ENCODE assay signal across 8 mouse cellular contexts in the genomic region with DNA sequence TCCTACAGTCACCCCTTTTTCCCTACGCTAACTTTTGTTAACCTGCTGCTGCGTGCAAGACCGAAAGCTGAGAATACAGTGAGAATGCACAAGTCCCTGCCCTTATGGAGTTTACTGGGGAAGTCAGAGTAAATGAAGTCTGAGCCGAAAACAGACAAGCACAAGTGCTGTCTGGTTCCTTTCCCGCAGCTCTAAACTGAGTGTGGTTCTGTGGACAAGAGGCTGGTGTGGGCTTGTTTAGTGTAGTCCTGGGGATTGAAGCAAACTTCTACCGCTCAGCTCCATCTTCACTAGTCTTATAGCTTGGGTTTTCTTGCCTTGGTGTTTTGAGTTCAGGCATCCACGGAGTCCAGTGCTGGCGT. TPM values are rescaled to one million over a fixed set of nuclear protein-coding genes. Genes with fewer than 3 reads are reported as not detected.
DNase-seq lines count a peak whose midpoint lies in the region; ATAC-seq and TF ChIP-seq lines count a peak whose summit lies in the region.

No protein-coding gene starts in this region.

- peak overlapping the region; percentile 56 for H3K4me2 ChIP-seq in heart, embryonic 14.5 days (ENCODE audit: low read length)

- no peaks in the 10 kb centered on the region for H3K27me3 ChIP-seq in heart, embryonic 14.5 days (ENCODE audit: control insufficient read depth, insufficient read depth, low read length)
- H3K27me3 ChIP-seq in G1E (ENCODE audit: insufficient read depth, low read length) = peaks cover 12% of the 10 kb centered on the region
- H3K27me3 ChIP-seq in hindbrain, embryonic 10.5 days (ENCODE audit: insufficient read depth, poor library complexity, severe bottlenecking) = no peaks in the 10 kb centered on the region
- no peaks in the 10 kb centered on the region for H3K27me3 ChIP-seq in midbrain, embryonic 10.5 days (ENCODE audit: low read depth, poor library complexity, severe bottlenecking)

- no peaks in the 10 kb centered on the region for H3K9me3 ChIP-seq in heart, embryonic 14.5 days (ENCODE audit: control insufficient read depth, low read length)
- H3K9me3 ChIP-seq in G1E (replicated peaks) = no peaks in the 10 kb centered on the region
- H3K9me3 ChIP-seq in hindbrain, embryonic 10.5 days = no peaks in the 10 kb centered on the region
- H3K9me3 ChIP-seq in midbrain, embryonic 10.5 days (replicated peaks) = no peaks in the 10 kb centered on the region

- 37% methylated on average over 8 of the region's 8 CpGs for WGBS in heart, embryonic 14.5 days
- 44% methylated on average over 8 of the region's 8 CpGs for WGBS in hindbrain, embryonic 10.5 days
- 44% methylated on average over 8 of the region's 8 CpGs for WGBS in midbrain, embryonic 10.5 days

- no peak for TF ChIP-seq CTCF in G1E (IDR thresholded peaks at IDR 0.05; ENCODE audit: low read depth, low read length)

- no peaks in the 10 kb centered on the region for H3K36me3 ChIP-seq in heart, embryonic 14.5 days (ENCODE audit: control insufficient read depth, insufficient read depth, low read length)
- H3K36me3 ChIP-seq in G1E (replicated peaks) = peaks cover 2% of the 10 kb centered on the region
- no peaks in the 10 kb centered on the region for H3K36me3 ChIP-seq in hindbrain, embryonic 10.5 days
- H3K36me3 ChIP-seq in midbrain, embryonic 10.5 days = no peaks in the 10 kb centered on the region

- no peak for ATAC-seq in heart, embryonic 14.5 days (ENCODE audit: insufficient number of reproducible peaks, insufficient read depth, low FRiP score, low read depth)
- ATAC-seq in G1E (ENCODE audit: extremely low read depth, insufficient number of reproducible peaks, low FRiP score, poor library complexity, severe bottlenecking) = peak; percentile 16; the same call in 1 of the 2 replicates

- H3K9ac ChIP-seq in heart, embryonic 14.5 days (ENCODE audit: low read length) = peak overlapping the region; percentile 66

- H3K27ac ChIP-seq in heart, embryonic 14.5 days (replicated peaks in 1 of 2; ENCODE audit: control insufficient read depth in 1 of 2, insufficient read depth in 1 of 2, low read depth in 2 of 2, low read length in 2 of 2) = peak overlapping the region; percentile 51 to 59
- H3K27ac ChIP-seq in hindbrain, embryonic 10.5 days = peak overlapping the region; percentile 98
- peak overlapping the region; percentile 97 for H3K27ac ChIP-seq in midbrain, embryonic 10.5 days (replicated peaks)

- DNase-seq in heart, adult 9 months (ENCODE audit: low spot score in 2 of 2) = no peak
- DNase-seq in G1E (ENCODE audit: low spot score) = no peak
- DNase-seq in hindbrain, embryonic 10.5 days (ENCODE audit: low spot score) = no peak
- DNase-seq in midbrain, embryonic 10.5 days (ENCODE audit: low spot score) = no peak
- no peak for DNase-seq in embryo, embryonic 10 days (ENCODE audit: low spot score)
- no peak for DNase-seq in urinary bladder, adult 18-20 months (ENCODE audit: low spot score in 2 of 2)
- DNase-seq in kidney, adult 18-20 months = no peak

- peak overlapping the region; percentile 18 to 93 for H3K4me3 ChIP-seq in heart, embryonic 14.5 days (ENCODE audit: control insufficient read depth in 1 of 2, insufficient read depth in 1 of 2, low read depth in 1 of 2, low read length in 2 of 2)
- peak overlapping the region; percentile 92 for H3K4me3 ChIP-seq in G1E (ENCODE audit: low read depth, low read length)
- peak overlapping the region; percentile 99 for H3K4me3 ChIP-seq in hindbrain, embryonic 10.5 days
- H3K4me3 ChIP-seq in midbrain, embryonic 10.5 days = peak overlapping the region; percentile 98

- H3K4me1 ChIP-seq in heart, embryonic 14.5 days (ENCODE audit: control insufficient read depth in 2 of 2, insufficient read depth in 2 of 2, low read length in 2 of 2) = peaks cover 5 to 35% of the 10 kb centered on the region in 2 experiments
- peaks cover 54% of the 10 kb centered on the region for H3K4me1 ChIP-seq in G1E (ENCODE audit: insufficient read depth, low read depth, low read length)
- peaks cover 40% of the 10 kb centered on the region for H3K4me1 ChIP-seq in hindbrain, embryonic 10.5 days (replicated peaks)
- H3K4me1 ChIP-seq in midbrain, embryonic 10.5 days = peaks cover 42% of the 10 kb centered on the region

RNA-seq across cellular contexts. Expression of a gene that starts 0.4 kb away (rescaled TPM):
- polyA plus RNA-seq in heart, embryonic 14.5 days (2014; fragmentation: Nextera tagmentation; extraction: Ambion mirVana) = 53.4 and 53.6 TPM in 2 replicates
- total RNA-seq in G1E (2014; fragmentation: Nextera tagmentation) (30.9 and 34.9 TPM in 2 replicates), G1E (2017) (16.9 and 23.4 TPM in 2 replicates)
- polyA plus RNA-seq in G1E (2012) = 28.4 and 31.8 TPM in 2 replicates
- polyA plus RNA-seq in hindbrain, embryonic 10.5 days (2016; fragmentation: Nextera tagmentation; extraction: Ambion mirVana) = 89.6 and 91.9 TPM in 2 replicates
- 88.6 and 104 TPM in 2 replicates for polyA plus RNA-seq in midbrain, embryonic 10.5 days (2016; fragmentation: Nextera tagmentation; extraction: Ambion mirVana)

RNA-seq across cellular contexts. Expression of a gene that starts 18.5 kb away (rescaled TPM):
- polyA plus RNA-seq in heart, embryonic 14.5 days (2014; fragmentation: Nextera tagmentation; extraction: Ambion mirVana) = 22.2 and 23.0 TPM in 2 replicates
- total RNA-seq in G1E (2014; fragmentation: Nextera tagmentation) = 67.3 and 80.6 TPM in 2 replicates
- 89.3 and 101 TPM in 2 replicates for total RNA-seq in G1E (2017)
- 124 and 137 TPM in 2 replicates for polyA plus RNA-seq in G1E (2012)
- polyA plus RNA-seq in hindbrain, embryonic 10.5 days (2016; fragmentation: Nextera tagmentation; extraction: Ambion mirVana) = 49.1 and 68.1 TPM in 2 replicates
- polyA plus RNA-seq in midbrain, embryonic 10.5 days (2016; fragmentation: Nextera tagmentation; extraction: Ambion mirVana) = 63.9 and 69.3 TPM in 2 replicates
